Mouse (Mus musculus) brain, embryonic 14.5 days (tissue): ENCODE data around the gene Spsb4.

ENCODE experiments used
- CTCF ChIP-seq: fragments of 200-500 bp; IDR thresholded peaks from 2 replicates; pipeline ENCODE4 v1.5.1; 2012; ENCODE audit warnings: inconsistent platforms, mild to moderate bottlenecking, moderate library complexity, borderline replicate concordance; ENCODE audit not compliant: insufficient read depth, insufficient read length; ENCODE audit errors: extremely low read depth
- POLR2A ChIP-seq: fragments of 200-500 bp; IDR thresholded peaks from 2 replicates; pipeline ENCODE4 v1.6.1; 2012; ENCODE audit warnings: mild to moderate bottlenecking, inconsistent platforms, borderline replicate concordance; ENCODE audit not compliant: poor library complexity, insufficient read depth, insufficient read length, severe bottlenecking; ENCODE audit errors: extremely low read depth

GRCm38 (mm10) chr9:96961986-96962701 is 56.5 kb downstream of the Spsb4 start:
- no peak for TF ChIP-seq CTCF
- no peak for TF ChIP-seq POLR2A
